Mouse (Mus musculus): ENCODE data around the gene Unc79.

GRCm38 (mm10) chr12:103103601-103104000 is 154.9 kb downstream of the Unc79 start:
- TF ChIP-seq CTCF (IDR thresholded peaks at IDR 0.05; ENCODE audit: control insufficient read depth, insufficient read depth, low read length) (no peak), POLR2A (IDR thresholded peaks at IDR 0.05; ENCODE audit: borderline replicate concordance, control insufficient read depth, low read depth, low read length) (no peak)

All from bone marrow, adult 2 months (tissue).